In genomic region chr11:109034072-109034471, GRCm38 (mm10) we compare ENCODE assay signal across 18 mouse cellular contexts.
A peak's percentile ranks its signal among the peaks of the same experiment; 100 is the strongest.
DNase-seq lines count a peak whose midpoint lies in the region; ATAC-seq lines count a peak whose summit lies in the region.
"Had no signal": no experiment of that assay in that cellular context is flagged by ENCODE, and none has a peak within 500 bp of the region (broad histone marks: within the 10 kb centered on the region; RNA-seq: fewer than 3 reads in every experiment).

No protein-coding gene starts in this region.

- no peaks in the 10 kb centered on the region for H3K27me3 ChIP-seq in hindbrain, embryonic 15.5 days
- H3K27me3 ChIP-seq in hindbrain, embryonic 11.5 days (ENCODE audit: control insufficient read depth, insufficient read depth, low read length) = no peaks in the 10 kb centered on the region
- no peaks in the 10 kb centered on the region for H3K27me3 ChIP-seq in lung, embryonic 16.5 days (ENCODE audit: control insufficient read depth, insufficient read depth, low read depth, low read length)
- H3K27me3 ChIP-seq in embryonic facial prominence, embryonic 10.5 days (replicated peaks; ENCODE audit: low read depth, poor library complexity, severe bottlenecking) = peaks cover 22% of the 10 kb centered on the region
- H3K27me3 ChIP-seq: embryonic facial prominence, embryonic 15.5 days; liver, embryonic 15.5 days had no signal

- peak overlapping the region; percentile 66; the same call in 1 of the 2 replicates for H3K27ac ChIP-seq in hindbrain, embryonic 15.5 days (replicated peaks)
- no peak overlapping the region for H3K27ac ChIP-seq in hindbrain, embryonic 11.5 days (ENCODE audit: low read depth, low read length)
- 0 out of 2 replicates have a peak overlapping the region, but pooled peaks have one; percentile 47 for H3K27ac ChIP-seq in lung, embryonic 16.5 days (ENCODE audit: low read length)
- no peak overlapping the region for H3K27ac ChIP-seq in embryonic facial prominence, embryonic 10.5 days (replicated peaks)
- H3K27ac ChIP-seq: embryonic facial prominence, embryonic 15.5 days; heart, embryonic 15.5 days; liver, embryonic 15.5 days; macrophage had no signal

- no peaks in the 10 kb centered on the region for H3K36me3 ChIP-seq in hindbrain, embryonic 15.5 days
- no peaks in the 10 kb centered on the region for H3K36me3 ChIP-seq in hindbrain, embryonic 11.5 days (ENCODE audit: control insufficient read depth, insufficient read depth, low read length)
- H3K36me3 ChIP-seq in lung, embryonic 16.5 days (ENCODE audit: control insufficient read depth, insufficient read depth, low read length) = no peaks in the 10 kb centered on the region
- H3K36me3 ChIP-seq in embryonic facial prominence, embryonic 10.5 days (replicated peaks) = no peaks in the 10 kb centered on the region
- H3K36me3 ChIP-seq: embryonic facial prominence, embryonic 15.5 days; heart, embryonic 15.5 days; liver, embryonic 15.5 days; midbrain, embryonic 12.5 days had no signal

- WGBS in hindbrain, embryonic 15.5 days = 41% methylated on average over 4 of the region's 4 CpGs
- WGBS in hindbrain, embryonic 11.5 days = 73% methylated on average over 4 of the region's 4 CpGs
- 36% methylated on average over 4 of the region's 4 CpGs for WGBS in lung, embryonic 16.5 days
- 76% methylated on average over 4 of the region's 4 CpGs for WGBS in embryonic facial prominence, embryonic 10.5 days

- peaks cover 14% of the 10 kb centered on the region for H3K4me1 ChIP-seq in hindbrain, embryonic 15.5 days (replicated peaks)
- no peaks in the 10 kb centered on the region for H3K4me1 ChIP-seq in hindbrain, embryonic 11.5 days (replicated peaks; ENCODE audit: control insufficient read depth, insufficient read depth, low read length)
- H3K4me1 ChIP-seq in lung, embryonic 16.5 days (replicated peaks; ENCODE audit: control insufficient read depth, insufficient read depth, low read length) = peaks cover 12% of the 10 kb centered on the region
- H3K4me1 ChIP-seq in embryonic facial prominence, embryonic 10.5 days = 0 out of 2 replicates have a peak, but pooled peaks cover 4% of the 10 kb centered on the region
- H3K4me1 ChIP-seq: embryonic facial prominence, embryonic 15.5 days; liver, embryonic 15.5 days had no signal

- ATAC-seq in hindbrain, embryonic 15.5 days (ENCODE audit: low FRiP score, low read depth) = no peak
- ATAC-seq in hindbrain, embryonic 11.5 days (ENCODE audit: low FRiP score) = no peak
- no peak for ATAC-seq in lung, embryonic 16.5 days (ENCODE audit: low read depth)

- no peak overlapping the region for H3K4me3 ChIP-seq in hindbrain, embryonic 15.5 days
- H3K4me3 ChIP-seq in hindbrain, embryonic 11.5 days (ENCODE audit: low read depth, low read length) = no peak overlapping the region
- no peak overlapping the region for H3K4me3 ChIP-seq in lung, embryonic 16.5 days (ENCODE audit: low read length)
- H3K4me3 ChIP-seq in embryonic facial prominence, embryonic 10.5 days = no peak overlapping the region
- H3K4me3 ChIP-seq: embryonic facial prominence, embryonic 15.5 days; heart, embryonic 15.5 days; liver, embryonic 15.5 days; midbrain, embryonic 12.5 days had no signal

- no peak overlapping the region for H3K9ac ChIP-seq in hindbrain, embryonic 15.5 days
- H3K9ac ChIP-seq in hindbrain, embryonic 11.5 days (ENCODE audit: low read depth, low read length) = no peak overlapping the region
- no peak overlapping the region for H3K9ac ChIP-seq in lung, embryonic 16.5 days (ENCODE audit: low read length)
- H3K9ac ChIP-seq: embryonic facial prominence, embryonic 15.5 days; heart, embryonic 15.5 days; liver, embryonic 15.5 days; midbrain, embryonic 12.5 days had no signal

- no peak overlapping the region for H3K4me2 ChIP-seq in hindbrain, embryonic 15.5 days
- H3K4me2 ChIP-seq in hindbrain, embryonic 11.5 days (replicated peaks; ENCODE audit: low read depth, low read length) = no peak overlapping the region
- H3K4me2 ChIP-seq in lung, embryonic 16.5 days (ENCODE audit: low read depth, low read length) = no peak overlapping the region
- H3K4me2 ChIP-seq: embryonic facial prominence, embryonic 15.5 days; heart, embryonic 15.5 days; liver, embryonic 15.5 days; midbrain, embryonic 12.5 days had no signal

- DNase-seq in hindbrain, embryonic 11.5 days (ENCODE audit: low spot score) = no peak
- no peak for DNase-seq in lung, postnatal 14 days
- DNase-seq in MN1 (ENCODE audit: low spot score) = peak; percentile 27
- DNase-seq in embryonic facial prominence, embryonic 10.5 days (ENCODE audit: low spot score) = peak; percentile 6
- no peak for DNase-seq in thymus, adult 18-20 months
- DNase-seq: adrenal gland, adult 8-10 months; cerebellum, adult 9-10 months; gastrocnemius, postnatal 36 days; heart, postnatal 4 days; kidney, adult 11 months; thymus, postnatal 36 days had no signal

- H3K9me3 ChIP-seq in hindbrain, embryonic 15.5 days = no peaks in the 10 kb centered on the region
- H3K9me3 ChIP-seq in hindbrain, embryonic 11.5 days (ENCODE audit: control insufficient read depth, low read length) = no peaks in the 10 kb centered on the region
- no peaks in the 10 kb centered on the region for H3K9me3 ChIP-seq in lung, embryonic 16.5 days (ENCODE audit: control insufficient read depth, low read length)
- no peaks in the 10 kb centered on the region for H3K9me3 ChIP-seq in embryonic facial prominence, embryonic 10.5 days
- H3K9me3 ChIP-seq: embryonic facial prominence, embryonic 15.5 days; heart, embryonic 15.5 days; liver, embryonic 15.5 days; midbrain, embryonic 12.5 days had no signal

Comparison
In these comparisons a context has a peak if more than half of its experiments do, and no peak if none do; other contexts are left out.
1. H3K27ac ChIP-seq: peak in hindbrain, embryonic 15.5 days (single experiment) and lung, embryonic 16.5 days (single experiment); none in hindbrain, embryonic 11.5 days (single experiment) and embryonic facial prominence, embryonic 10.5 days (single experiment).
2. DNase-seq: peak in MN1 (single experiment) and embryonic facial prominence, embryonic 10.5 days (single experiment); none in hindbrain, embryonic 11.5 days (single experiment), lung, postnatal 14 days (single experiment) and thymus, adult 18-20 months (0 of 2).